Mouse (Mus musculus) T-helper 17 cell (primary cell): ENCODE data around the gene Unc93a2.
"Not testable (repeated sequence)": the region's sequence is repeated elsewhere in the genome, so short reads cannot be mapped to it uniquely, and the experiment has no call there.

Source experiments
- in situ Hi-C, 2 experiments: fragments of 300-600 bp; cut with MboI, MseI; formaldehyde crosslinking; loops; 1 replicate in 1 of 2; 2 replicates in 1 of 2; pipeline ENCODE4 v1.15.1; 2025; ENCODE audit warnings: high pct_unique_total_duplicates in 2 of 2

Gene Unc93a2

GRCm38 (mm10) chr17:7376951-7377700, 8.1 kb downstream of the Unc93a2 start:
- in situ Hi-C loops = not testable (repeated sequence)

DNA sequence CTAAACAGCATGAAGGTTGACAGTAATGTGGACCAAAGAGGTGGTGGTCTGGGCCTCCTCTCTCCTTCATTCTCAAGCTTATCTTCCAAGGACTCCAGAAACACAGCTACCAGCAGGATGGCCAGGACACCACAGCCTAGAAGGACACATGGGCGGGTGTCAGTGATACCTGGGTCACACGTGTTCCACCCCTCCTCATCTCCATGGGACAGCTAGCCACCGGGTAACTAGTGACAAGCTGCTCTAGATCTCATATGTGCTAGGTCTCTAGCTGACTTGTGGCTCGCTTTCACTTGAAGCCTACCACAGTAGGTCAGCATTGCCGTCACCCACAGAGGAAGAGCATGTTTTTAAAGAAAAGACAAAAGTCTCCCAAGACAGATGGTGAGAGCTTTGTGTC, 13.4 kb downstream of the Unc93a2 start, which contains the start of gene Gm49630:
Gene Gm49630 (minus strand): TSS at position 101 of the 400 bp plus-strand sequence.
- in situ Hi-C loops = not testable (repeated sequence)

- in situ Hi-C loops = not testable (repeated sequence)
Observed at GRCm38 (mm10) chr17:7369401-7369800, 15.9 kb downstream of the Unc93a2 start.

DNA sequence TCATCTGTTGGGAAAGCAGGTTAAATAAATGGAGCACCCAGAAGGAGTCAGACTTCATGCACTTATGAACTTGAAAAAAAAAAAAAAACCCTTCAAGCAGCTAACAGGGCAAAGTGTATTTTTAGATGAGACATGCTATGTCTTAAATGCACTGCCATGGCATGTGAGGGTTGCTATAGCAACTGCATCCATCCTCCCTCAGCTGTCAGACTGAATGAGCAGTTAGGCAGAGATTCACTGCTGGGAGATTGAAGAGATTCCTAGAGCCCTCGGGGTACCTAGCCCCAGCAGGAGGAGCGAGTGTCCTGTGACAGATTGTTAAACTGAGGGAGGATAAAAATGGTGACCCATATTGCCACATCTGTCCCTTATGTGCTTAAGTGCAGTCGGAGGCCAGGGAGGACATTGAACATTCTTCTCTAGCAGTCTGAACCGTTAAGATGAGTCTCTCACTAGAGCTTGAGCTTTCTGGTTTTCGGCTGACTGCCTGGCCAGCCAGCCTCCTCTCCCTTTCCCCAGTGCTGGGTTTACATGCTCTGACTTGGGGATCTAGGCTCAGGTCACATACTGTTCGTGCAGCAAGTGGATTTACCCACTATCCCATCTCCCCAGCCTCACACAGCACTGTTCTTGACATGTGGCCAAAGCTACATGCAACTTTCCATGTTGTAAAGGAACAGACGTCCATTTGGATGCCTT, 18.4 kb downstream of the Unc93a2 start:
- in situ Hi-C loops = not testable (repeated sequence)

- in situ Hi-C loops = not testable (repeated sequence)
Observed at GRCm38 (mm10) chr17:7366265-7366664, 19.0 kb downstream of the Unc93a2 start.

DNA sequence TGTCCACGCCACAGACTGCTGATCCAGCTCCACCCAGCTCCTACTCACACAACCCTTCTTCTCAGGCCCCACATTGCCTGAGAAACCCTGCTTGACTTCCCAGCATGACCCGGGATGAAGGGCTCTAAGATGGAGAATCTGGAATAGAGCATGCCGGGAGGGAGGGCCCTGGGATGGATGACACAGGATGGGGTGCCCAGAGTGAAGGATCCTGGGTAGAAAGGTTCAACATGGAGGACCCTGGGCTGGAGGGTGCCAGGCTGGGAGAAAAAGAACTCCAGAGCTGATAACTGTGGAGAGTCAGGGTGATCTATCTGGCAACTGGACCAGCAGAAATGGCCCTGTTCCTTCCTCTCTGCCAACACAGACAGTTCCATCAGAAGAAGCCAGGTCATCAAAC, 19.6 kb downstream of the Unc93a2 start:
- in situ Hi-C loops = not testable (repeated sequence)

- in situ Hi-C loops = not testable (repeated sequence)
Observed at GRCm38 (mm10) chr17:7360749-7361465, 24.4 kb downstream of the Unc93a2 start.

GRCm38 (mm10) chr17:7359806-7360205, 25.5 kb downstream of the Unc93a2 start:
- in situ Hi-C loops = loop anchor here in 1 of 2 experiments (10.0 kb wide), 1 partner anchor 65 kb away; no protein-coding TSS in a partner anchor

GRCm38 (mm10) chr17:7352596-7352995, 32.7 kb downstream of the Unc93a2 start, which contains the start of gene Ttll2:
Gene Ttll2 (minus strand): TSS chr17:7352696.
- in situ Hi-C loops = loop anchor here in 1 of 2 experiments (10.0 kb wide), 1 partner anchor 58 kb away; no protein-coding TSS in a partner anchor

- in situ Hi-C loops = not testable (repeated sequence)
Observed at GRCm38 (mm10) chr17:7348765-7349164, 36.5 kb downstream of the Unc93a2 start.

DNA sequence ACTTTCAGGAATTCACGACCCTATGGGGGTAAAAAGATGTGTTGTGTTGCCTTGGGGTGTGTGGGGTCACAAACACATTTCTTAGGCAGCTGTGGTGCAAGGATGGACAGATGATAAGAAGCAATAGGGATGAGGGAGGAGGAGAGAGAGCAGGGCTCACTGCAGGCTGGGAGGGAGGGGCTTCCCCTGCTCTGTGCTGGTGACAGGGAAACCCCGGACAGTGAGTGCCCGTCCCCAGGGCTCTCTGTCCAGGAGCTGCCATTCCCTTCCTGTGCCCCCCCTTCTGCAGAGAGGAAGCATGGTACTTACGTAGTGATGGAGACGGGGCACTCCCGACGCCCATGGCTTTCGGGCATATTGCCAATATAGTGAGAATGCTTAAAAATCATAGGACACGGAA, 47.9 kb downstream of the Unc93a2 start:
- in situ Hi-C loops = not testable (repeated sequence)

DNA sequence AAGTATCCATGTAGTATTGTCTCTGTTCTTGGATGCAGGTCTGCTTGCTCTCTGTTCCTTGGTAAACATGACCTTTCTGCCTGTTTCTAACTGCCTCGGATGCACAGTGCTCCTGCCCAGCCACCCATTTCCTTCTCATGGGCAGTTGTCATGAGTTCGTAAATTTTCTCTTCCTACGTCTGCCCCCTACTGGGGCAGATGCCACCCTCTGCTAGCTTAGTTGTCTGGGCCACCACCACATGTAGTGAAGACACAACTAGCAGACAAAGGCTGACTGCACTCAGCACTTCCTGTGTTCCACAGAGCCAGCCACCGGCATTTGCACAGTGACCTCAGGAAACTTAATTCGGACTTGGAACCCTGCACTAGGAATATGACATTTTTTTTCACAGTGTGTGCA, 52.5 kb downstream of the Unc93a2 start:
- in situ Hi-C loops = not testable (repeated sequence)

DNA sequence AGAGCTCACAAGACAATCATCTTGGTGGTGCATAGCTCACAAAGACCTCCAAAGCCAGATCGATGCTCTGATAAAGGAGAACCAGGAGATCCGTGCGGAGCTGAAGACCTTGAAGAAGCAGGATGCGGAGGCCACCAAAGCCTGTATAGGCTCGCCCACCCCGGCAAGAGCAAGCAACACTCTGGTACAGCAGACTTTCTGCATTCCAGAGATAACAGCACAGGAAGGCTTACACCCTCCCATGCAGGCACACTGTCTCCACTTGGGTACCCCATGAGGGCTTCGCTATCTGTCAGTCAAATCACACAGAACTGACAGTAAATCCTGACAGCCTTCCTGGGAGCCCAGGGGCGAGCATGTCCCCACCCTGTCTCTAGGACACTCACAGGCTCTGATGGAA, 58.8 kb downstream of the Unc93a2 start:
- in situ Hi-C loops = not testable (repeated sequence)

DNA sequence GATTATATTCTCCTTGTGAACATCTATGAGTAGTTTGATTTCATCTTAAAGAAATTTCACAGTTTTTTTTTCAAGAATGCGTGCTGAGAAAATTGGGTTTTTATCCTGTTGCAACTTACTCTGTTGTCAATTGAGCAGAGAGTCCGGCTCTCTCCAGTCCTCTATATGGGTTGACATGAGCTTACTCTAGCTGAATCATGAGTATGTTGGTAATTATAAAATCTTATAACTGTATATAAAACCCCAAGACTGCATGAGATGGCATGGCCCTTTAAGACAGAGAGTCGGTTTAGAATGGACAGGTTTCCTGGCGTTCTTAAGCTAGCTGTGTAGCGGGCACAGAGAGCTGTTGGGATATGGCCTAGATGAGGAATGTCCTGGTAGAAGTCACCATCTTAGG, 60.9 kb downstream of the Unc93a2 start, which contains the start of gene Tcp10a:
Gene Tcp10a (plus strand): TSS at position 301 of the 400 bp plus-strand sequence.
- in situ Hi-C loops = not testable (repeated sequence)

GRCm38 (mm10) chr17:7319789-7320188, 65.5 kb downstream of the Unc93a2 start:
- in situ Hi-C loops = loop anchor here in 1 of 2 experiments (5.0 kb wide), 1 partner anchor 113 kb away; no protein-coding TSS in a partner anchor

DNA sequence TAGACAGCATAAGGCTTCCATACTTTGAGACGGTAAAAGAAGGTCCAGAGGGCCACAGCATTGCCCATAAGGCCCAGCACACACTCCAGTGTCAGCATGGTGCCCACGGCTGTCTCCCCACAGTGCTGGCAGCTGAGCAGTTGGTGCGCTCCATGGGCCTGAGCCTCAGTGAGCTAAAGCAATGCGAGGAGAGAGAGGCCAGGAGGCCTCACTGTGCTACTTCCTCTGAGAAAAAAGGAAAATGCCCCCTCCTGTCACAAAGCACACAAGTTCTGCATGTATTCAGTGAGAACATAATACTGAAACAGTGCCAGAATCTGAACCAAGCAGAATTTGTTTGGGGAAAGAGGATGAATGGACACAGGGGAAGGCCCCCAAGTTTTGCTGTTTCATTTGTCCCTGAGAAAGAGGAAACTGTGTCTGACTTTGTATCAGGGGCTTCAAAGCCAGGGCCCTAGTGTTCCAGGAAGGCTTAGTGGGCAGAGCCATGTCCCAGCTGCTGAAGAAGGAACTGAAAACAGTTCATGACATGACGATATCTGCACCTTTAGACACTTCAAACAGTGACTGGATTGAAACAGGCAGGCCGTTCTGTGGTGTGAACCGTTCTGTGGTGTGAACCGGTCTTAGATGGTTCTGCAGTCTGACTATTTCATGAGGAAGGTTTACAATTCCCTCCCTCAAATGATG, 69.4 kb downstream of the Unc93a2 start:
- in situ Hi-C loops = loop anchor here in 1 of 2 experiments (5.0 kb wide), 1 partner anchor 116 kb away; no protein-coding TSS in a partner anchor
